Mouse (Mus musculus): Measurements from ENCODE around the gene Plxnd1.

The Plxnd1 gene

DNA sequence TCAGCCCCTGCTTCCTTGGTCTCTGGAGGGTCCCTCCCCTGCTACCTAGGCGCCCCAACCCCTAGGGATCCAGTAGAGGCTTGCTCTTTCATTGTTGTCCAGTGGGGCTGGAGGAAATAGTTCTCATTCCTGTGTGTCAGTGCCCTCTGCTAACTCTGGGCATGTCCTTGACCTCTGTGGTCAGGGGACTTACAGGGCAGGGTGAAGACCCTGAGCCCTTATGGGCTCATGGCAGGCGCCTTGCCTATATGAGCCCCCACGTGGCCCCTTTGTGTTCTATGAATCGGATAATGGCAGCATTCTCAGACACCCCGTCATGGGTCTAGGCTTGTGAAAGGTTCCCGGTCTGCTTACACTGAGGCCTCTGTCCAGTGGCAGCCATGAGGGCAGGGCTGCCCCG lies 4.0 kb upstream of the Plxnd1 start:
- DNase-seq = no peak

DNA sequence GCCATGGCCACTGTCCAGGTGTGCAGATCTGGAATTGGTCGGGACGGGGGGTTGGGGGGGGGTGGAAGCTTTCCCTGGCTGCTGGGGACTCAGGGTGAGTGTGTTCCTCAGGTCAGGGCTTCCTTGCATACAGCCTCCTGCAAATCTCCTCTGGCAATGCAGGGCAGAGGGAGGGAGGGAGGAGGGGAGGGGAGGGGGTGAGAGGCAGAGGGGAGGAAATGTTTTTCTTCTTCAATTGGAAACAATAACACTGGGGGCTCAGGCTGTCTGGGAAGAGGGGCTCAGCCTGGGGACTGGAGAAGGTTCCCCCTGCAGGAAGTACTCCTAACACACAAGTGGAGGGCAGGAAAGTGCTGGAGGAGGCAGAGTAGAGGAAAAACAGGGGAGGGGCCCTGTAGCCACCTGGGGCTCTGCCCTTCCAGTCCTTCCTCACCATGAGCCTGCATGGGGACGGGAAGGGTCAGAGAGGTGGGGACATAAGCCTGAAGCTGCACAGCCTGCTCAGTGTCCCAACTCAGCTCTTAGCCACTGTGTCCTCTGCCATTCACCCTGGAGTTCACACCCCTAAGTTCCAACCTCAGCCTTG lies 3.0 kb upstream of the Plxnd1 start:
- no peak for DNase-seq

DNA sequence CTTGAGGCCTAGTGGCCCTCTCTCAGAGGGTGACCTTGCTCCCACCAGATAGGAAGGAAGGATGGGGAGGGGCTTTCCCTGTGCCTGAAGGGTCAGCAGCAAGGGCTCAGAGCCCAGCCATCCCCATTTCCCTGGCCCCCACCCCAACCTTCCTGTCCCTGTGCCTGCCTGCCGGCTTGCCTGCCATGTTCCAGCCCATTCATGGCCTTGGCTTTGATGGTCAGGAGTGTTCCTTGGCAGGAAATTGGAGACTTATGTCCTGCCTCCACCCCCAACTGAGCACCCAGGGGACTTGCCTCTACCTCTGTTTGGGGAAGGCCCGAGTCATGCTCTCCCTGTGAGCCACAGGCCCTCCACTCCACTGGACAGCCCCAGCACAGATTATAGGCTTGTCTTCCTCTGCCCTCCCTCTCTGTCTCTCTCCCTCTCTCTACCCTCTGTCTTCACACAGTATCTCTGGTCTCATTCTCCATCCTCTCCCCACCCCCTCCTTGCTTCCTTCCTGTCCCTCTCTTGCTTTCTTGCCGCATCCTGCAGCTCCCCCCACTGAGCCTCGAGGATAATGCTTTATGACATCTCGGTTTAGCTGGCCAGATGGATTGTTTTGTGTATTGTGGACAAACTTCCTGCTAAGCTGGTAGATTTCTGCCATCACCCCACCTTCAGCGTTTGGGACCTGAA lies 1.5 kb upstream of the Plxnd1 start:
- peak; percentile 35 to 62 for DNase-seq

DNA sequence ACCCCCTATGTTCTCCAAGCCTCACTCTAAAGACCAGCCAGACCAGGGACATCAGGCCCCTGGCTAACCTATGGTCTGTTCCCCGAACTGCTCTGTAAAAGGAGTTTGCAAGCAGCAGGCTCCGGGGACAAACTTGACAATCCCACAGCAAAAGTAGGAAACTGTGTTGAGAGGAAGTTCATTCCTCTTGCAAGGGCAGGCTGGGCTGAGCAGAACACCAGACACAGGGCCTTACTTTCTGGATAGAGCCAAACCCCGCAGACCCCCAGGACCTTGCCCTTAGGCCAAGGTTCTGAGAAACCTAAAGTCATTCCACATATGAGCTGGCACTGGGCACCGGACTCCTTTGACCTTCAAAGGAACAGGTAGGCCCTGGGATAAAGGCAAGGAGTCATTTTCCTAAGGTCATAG lies 731 bp upstream of the Plxnd1 start:
- no peak for DNase-seq

- peak; percentile 48 to 68 for DNase-seq
These were observed 494 bp downstream of the Plxnd1 start for GRCm38 (mm10) chr6:115994146-115994876.

GRCm38 (mm10) chr6:115993463-115994145 lies 1.2 kb downstream of the Plxnd1 start:
- peak; percentile 38 to 44 for DNase-seq

DNA sequence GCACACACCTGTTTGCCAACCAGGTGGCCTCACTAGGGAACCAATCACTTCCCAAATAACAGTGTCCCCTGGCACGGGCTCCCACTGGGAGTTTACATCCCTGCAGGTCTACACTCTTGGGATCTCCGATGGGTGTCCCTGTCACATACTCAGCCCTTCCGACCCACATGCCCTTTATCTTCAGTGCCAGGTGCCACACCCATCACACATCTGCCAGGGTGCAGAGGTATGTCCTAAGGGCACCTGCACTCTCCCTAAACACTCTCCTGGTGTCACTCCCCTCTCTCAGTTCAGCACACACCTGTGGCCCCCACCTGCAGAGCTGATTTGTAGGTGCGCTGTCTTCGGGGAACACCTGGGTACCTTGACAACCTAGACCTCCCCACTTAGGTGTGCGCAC lies 1.8 kb downstream of the Plxnd1 start:
- DNase-seq = no peak

- no peak for DNase-seq
These were observed 2.8 kb downstream of the Plxnd1 start for GRCm38 (mm10) chr6:115991881-115992620.

GRCm38 (mm10) chr6:115991108-115991880 lies 3.5 kb downstream of the Plxnd1 start:
- DNase-seq = no peak

- DNase-seq = no peak
These were observed 4.3 kb downstream of the Plxnd1 start for GRCm38 (mm10) chr6:115990479-115990878.

GRCm38 (mm10) chr6:115990056-115990455 lies 4.7 kb downstream of the Plxnd1 start:
- DNase-seq = no peak

DNA sequence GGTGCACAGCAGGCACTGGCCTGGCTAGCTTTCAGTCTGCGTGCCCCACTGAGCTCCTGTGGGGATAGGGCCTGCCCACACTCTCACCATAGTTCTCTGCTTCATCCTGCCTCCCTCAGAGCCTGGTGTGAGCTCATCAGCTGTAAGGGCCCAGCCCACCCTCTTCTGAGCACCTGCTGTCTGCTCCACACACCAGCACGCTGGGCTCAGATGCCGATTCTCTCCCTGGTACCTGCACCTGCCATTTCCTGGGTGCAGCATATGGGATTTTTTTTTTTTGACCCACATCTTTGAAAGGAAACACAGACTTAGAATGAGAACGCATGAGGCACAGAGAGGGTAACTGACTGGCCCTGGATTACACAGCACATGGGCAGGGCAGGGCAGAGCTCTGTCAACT lies 5.2 kb downstream of the Plxnd1 start:
- no peak for DNase-seq

- no peak for DNase-seq
These were observed 5.8 kb downstream of the Plxnd1 start for GRCm38 (mm10) chr6:115989032-115989431.

DNA sequence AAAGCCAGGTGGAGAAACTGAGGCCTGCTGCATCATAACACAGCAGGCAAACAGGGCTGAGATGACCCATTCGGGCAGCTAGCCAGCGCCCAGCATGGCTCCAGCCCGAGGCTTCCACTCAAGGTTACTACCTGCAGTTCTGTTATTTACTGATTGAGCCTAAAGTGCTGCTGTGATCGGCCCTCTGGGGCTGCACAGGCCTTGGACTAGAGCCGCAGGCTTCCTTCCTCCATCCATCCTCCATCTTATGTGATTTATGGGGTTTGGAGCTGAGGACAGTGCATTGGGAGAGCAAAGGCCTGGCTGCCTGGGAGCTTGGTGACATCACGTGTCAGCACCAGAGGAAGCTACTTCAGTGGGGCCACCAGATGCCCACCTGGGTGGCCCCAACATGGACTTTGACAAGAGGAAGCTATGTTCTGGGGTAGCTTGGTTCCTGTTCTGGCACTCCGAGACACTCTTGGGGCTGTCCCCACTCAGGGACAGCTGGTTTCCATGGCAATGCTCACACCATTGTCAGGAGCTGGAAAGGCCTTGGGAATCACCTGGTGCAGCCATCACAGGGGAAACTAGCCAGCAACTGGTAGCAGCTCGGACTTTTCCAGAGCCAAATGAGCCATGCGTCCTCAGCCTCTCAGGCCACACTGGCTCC lies 7.6 kb downstream of the Plxnd1 start:
- peak; percentile 35 to 41 for DNase-seq

DNA sequence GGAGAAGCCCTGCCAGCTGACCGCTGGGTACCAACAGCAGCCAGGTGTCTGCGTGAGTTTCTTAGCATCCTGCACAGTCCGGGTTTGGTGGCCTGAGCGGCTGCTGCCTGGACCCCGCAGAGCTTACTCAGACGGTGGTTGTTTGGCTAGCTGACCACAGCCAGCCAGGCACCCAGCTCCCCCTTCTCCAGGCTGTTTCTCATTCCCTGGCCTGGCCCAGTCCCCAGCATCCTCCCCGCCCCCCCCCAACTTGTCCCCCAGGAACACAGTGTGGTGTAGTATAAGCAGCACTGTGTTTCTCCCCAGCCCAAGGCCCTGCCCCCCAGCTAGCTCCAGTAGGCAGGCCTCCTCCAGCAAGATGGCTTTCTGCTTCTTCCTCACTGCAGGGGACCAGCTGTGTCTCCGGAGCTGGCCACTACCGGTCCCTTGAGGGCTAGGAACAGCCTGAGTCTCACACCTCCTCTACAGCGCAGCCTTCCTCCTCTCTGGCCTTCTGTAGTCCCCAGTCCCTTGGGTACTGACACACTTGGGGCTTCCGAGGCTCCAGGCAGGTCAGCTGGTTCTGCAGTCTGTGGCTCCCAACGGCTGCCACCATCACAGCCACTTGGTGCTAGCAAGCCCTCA lies 8.2 kb downstream of the Plxnd1 start:
- no peak for DNase-seq

GRCm38 (mm10) chr6:115985622-115986021 lies 9.2 kb downstream of the Plxnd1 start:
- DNase-seq = no peak

DNA sequence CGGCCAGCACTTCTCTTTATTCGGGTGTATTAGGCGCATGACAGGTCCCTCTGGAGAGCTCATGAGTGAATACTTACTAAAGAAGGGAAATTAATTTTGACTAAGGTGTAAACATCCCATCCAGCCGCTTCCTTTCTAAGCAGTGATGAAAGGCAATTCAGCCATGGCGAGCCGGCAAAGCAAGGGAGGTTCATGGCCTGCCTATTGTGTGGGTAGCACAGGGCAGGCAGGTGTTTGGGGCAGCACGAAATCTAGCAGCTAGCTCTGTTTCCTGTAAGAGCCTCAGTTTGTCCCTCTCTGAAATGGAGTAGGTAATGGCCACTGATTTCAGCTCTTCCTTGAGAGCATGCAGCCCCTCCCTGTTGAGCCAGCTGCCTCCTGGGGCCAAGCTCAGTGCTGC lies 10.2 kb downstream of the Plxnd1 start:
- no peak for DNase-seq

- no peak for DNase-seq
These were observed 11.3 kb downstream of the Plxnd1 start for GRCm38 (mm10) chr6:115983306-115984038.

GRCm38 (mm10) chr6:115982889-115983288 lies 11.9 kb downstream of the Plxnd1 start:
- DNase-seq = no peak

DNA sequence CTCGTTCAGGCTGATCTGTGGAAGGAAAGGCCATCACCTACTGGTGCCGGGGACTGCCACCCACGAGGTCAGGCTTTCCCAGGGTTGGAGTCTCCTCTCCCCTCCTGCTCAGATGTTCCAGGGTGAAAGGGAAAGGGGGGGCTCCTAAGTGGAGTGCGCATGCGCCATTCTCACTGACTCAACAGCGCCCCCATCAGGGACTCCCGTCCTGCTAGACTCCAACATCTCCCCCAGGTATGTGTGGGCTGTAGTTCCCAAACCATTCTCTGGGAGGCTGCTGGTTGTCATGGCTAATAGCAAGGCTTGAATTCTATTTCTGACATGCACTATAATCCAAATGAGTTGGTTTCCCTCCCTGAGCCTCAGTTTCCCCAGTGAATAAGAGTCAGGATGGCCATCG lies 16.2 kb downstream of the Plxnd1 start:
- peak in 1 of 2 experiments; percentile 68 for DNase-seq
